In genomic region chr5:127405391-127406000, GRCm38 (mm10) we compare ENCODE assay signal across 8 mouse cellular contexts.
DNase-seq lines count a peak whose midpoint lies in the region; TF ChIP-seq lines count a peak whose summit lies in the region.

No protein-coding gene starts in this region.

- TF ChIP-seq EP300 in heart, adult 2 months (IDR thresholded peaks at IDR 0.05; ENCODE audit: insufficient read depth, low read depth, low read length), result no peak

- no peak for TF ChIP-seq CTCF in heart, adult 2 months (IDR thresholded peaks at IDR 0.05)

- H3K27me3 ChIP-seq in heart, adult 2 months (ENCODE audit: control insufficient read depth, insufficient read depth, low read length), result no peaks in the 10 kb centered on the region

- intact Hi-C loops in heart, adult 2 months (cut with DNase I), result no loop called here

- WGBS in heart, adult 2 months, result 36% methylated on average over 18 of the region's 18 CpGs

- TF ChIP-seq POLR2A in heart, adult 2 months (IDR thresholded peaks at IDR 0.05; ENCODE audit: insufficient read depth, low read depth, low read length), result no peak

- no peak overlapping the region for H3K4me3 ChIP-seq in heart, adult 2 months

- H3K9ac ChIP-seq in heart, adult 2 months (ENCODE audit: low read depth, low read length), result no peak overlapping the region

- no peaks in the 10 kb centered on the region for H3K36me3 ChIP-seq in heart, adult 2 months (ENCODE audit: control insufficient read depth, insufficient read depth, low read length)

- H3K27ac ChIP-seq in heart, adult 2 months, result no peak overlapping the region

- no peaks in the 10 kb centered on the region for H3K4me1 ChIP-seq in heart, adult 2 months (ENCODE audit: control insufficient read depth, insufficient read depth, low read length)

- DNase-seq in layer of hippocampus, postnatal 14 days (ENCODE audit: low spot score in 2 of 2), result peak; percentile 21 to 27
- no peak for DNase-seq in layer of hippocampus, adult 9-10 months (ENCODE audit: low spot score)
- peak; percentile 95 to 99 for DNase-seq in cerebellum, postnatal 14 days
- peak; percentile 53 to 56 for DNase-seq in heart, adult 2 months
- peak; percentile 56 for DNase-seq in kidney, adult 18-20 months
- peak; percentile 97 for DNase-seq in lung, postnatal 10 days
- DNase-seq in right cerebral cortex, postnatal 4 days, result peak; percentile 77
- no peak for DNase-seq in T-cell, adult 2 months (ENCODE audit: low spot score)

- no peaks in the 10 kb centered on the region for H3K79me2 ChIP-seq in heart, adult 2 months (replicated peaks; ENCODE audit: control insufficient read depth, insufficient read depth, low read length)

Comparison
In these comparisons a context has a peak if more than half of its experiments do, and no peak if none do; other contexts are left out.
1. DNase-seq: peak in layer of hippocampus, postnatal 14 days (2 of 2), cerebellum, postnatal 14 days (2 of 2), heart, adult 2 months (2 of 2), kidney, adult 18-20 months (single experiment), lung, postnatal 10 days (single experiment) and right cerebral cortex, postnatal 4 days (single experiment); none in layer of hippocampus, adult 9-10 months (single experiment) and T-cell, adult 2 months (single experiment).